Comparison of ENCODE assay signal across 32 mouse cellular contexts in the genomic region with DNA sequence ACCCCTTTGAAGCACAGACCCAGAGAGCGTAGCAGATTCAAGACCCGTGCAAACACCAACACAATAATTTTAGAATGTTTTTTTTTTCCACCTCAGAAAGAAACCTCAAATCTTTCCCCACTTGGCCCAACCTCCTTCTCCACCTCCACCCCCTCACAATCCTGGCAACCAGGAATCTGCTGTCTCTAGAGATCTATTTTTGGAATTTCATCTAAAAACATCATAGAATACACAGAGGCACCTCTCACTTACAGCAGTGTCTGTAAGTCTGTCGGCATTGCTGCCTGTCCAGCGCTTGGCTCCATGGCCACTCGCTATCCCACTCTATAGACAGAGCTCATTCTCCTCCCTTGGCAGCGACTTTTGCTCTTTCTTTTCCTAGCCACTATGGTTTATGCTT.
DNase-seq lines count a peak whose midpoint lies in the region; ATAC-seq lines count a peak whose summit lies in the region.
"Had no signal": no experiment of that assay in that cellular context is flagged by ENCODE, and none has a peak within 500 bp of the region (broad histone marks: within the 10 kb centered on the region; RNA-seq: fewer than 3 reads in every experiment).

No protein-coding gene starts in this region.

- no peak for ATAC-seq in forebrain, embryonic 13.5 days
- ATAC-seq in forebrain, embryonic 11.5 days (replicated peaks; ENCODE audit: low FRiP score), result no peak
- ATAC-seq in heart, embryonic 13.5 days (ENCODE audit: extremely low read depth, insufficient number of reproducible peaks, low FRiP score, low TSS enrichment), result no peak
- no peak for ATAC-seq in heart, embryonic 11.5 days (replicated peaks; ENCODE audit: insufficient number of reproducible peaks, low FRiP score, low TSS enrichment)
- no peak for ATAC-seq in liver, embryonic 12.5 days
- ATAC-seq: intestine, embryonic 16.5 days; liver, postnatal 0 days; Patski had no signal

- no peak overlapping the region for H3K4me2 ChIP-seq in forebrain, embryonic 13.5 days
- H3K4me2 ChIP-seq in forebrain, embryonic 11.5 days (ENCODE audit: low read depth, low read length, severe bottlenecking), result no peak overlapping the region
- 0 out of 2 replicates have a peak overlapping the region, but pooled peaks have one; percentile 2 for H3K4me2 ChIP-seq in heart, embryonic 13.5 days
- no peak overlapping the region for H3K4me2 ChIP-seq in heart, embryonic 11.5 days
- H3K4me2 ChIP-seq in liver, embryonic 12.5 days, result no peak overlapping the region
- H3K4me2 ChIP-seq: embryonic facial prominence, embryonic 12.5 days; heart, embryonic 15.5 days; hindbrain, embryonic 13.5 days; limb, embryonic 13.5 days; liver, embryonic 11.5 days; midbrain, embryonic 12.5 days; neural tube, embryonic 13.5 days had no signal

- no peak overlapping the region for H3K4me3 ChIP-seq in forebrain, embryonic 13.5 days
- no peak overlapping the region for H3K4me3 ChIP-seq in forebrain, embryonic 11.5 days (ENCODE audit: low read depth, low read length)
- no peak overlapping the region for H3K4me3 ChIP-seq in heart, embryonic 13.5 days
- H3K4me3 ChIP-seq in heart, embryonic 11.5 days (ENCODE audit: low read depth, low read length), result no peak overlapping the region
- no peak overlapping the region for H3K4me3 ChIP-seq in liver, embryonic 12.5 days
- H3K4me3 ChIP-seq: embryonic facial prominence, embryonic 12.5 days; heart, embryonic 15.5 days; hindbrain, embryonic 13.5 days; limb, embryonic 13.5 days; midbrain, embryonic 12.5 days; neural tube, embryonic 13.5 days had no signal

- WGBS in forebrain, embryonic 13.5 days, result 87% methylated on average over 6 of the region's 6 CpGs
- WGBS in forebrain, embryonic 11.5 days, result 85% methylated on average over 6 of the region's 6 CpGs
- 65% methylated on average over 6 of the region's 6 CpGs for WGBS in heart, embryonic 13.5 days
- 76% methylated on average over 6 of the region's 6 CpGs for WGBS in heart, embryonic 11.5 days (ENCODE audit: insufficient replicate concordance)
- WGBS in liver, embryonic 12.5 days (ENCODE audit: insufficient replicate concordance), result 65% methylated on average over 6 of the region's 6 CpGs

- no peak for DNase-seq in forebrain, embryonic 11.5 days (ENCODE audit: low spot score)
- peak; percentile 45 for DNase-seq in right cerebral cortex, adult 18-20 months
- no peak for DNase-seq in right cerebral cortex, postnatal 14 days
- DNase-seq: adrenal gland, postnatal 10 days; cerebellum, adult 11 months; cerebellum, adult 9-10 months; cerebellum, postnatal 36 days; embryo, embryonic 11 days; gastrocnemius, postnatal 10 days; kidney, adult 8-10 months; kidney, postnatal 10 days; layer of hippocampus, adult 9-11 months; liver, postnatal 0 days; lung, postnatal 36 days; right cerebral cortex, postnatal 25 days; spleen, adult 18-20 months; thymus, adult 2 months; thymus, postnatal 36 days had no signal

- no peaks in the 10 kb centered on the region for H3K27me3 ChIP-seq in forebrain, embryonic 13.5 days
- H3K27me3 ChIP-seq in forebrain, embryonic 11.5 days (ENCODE audit: control insufficient read depth, insufficient read depth, low read length), result no peaks in the 10 kb centered on the region
- H3K27me3 ChIP-seq in heart, embryonic 13.5 days (replicated peaks), result peaks cover 9% of the 10 kb centered on the region; the same call in 1 of the 2 replicates
- no peaks in the 10 kb centered on the region for H3K27me3 ChIP-seq in heart, embryonic 11.5 days (ENCODE audit: control insufficient read depth, insufficient read depth, low read length)
- H3K27me3 ChIP-seq in liver, embryonic 12.5 days (replicated peaks), result peaks cover 21% of the 10 kb centered on the region
- H3K27me3 ChIP-seq: embryonic facial prominence, embryonic 12.5 days had no signal

- no peaks in the 10 kb centered on the region for H3K36me3 ChIP-seq in forebrain, embryonic 13.5 days (ENCODE audit: poor library complexity, severe bottlenecking)
- no peaks in the 10 kb centered on the region for H3K36me3 ChIP-seq in forebrain, embryonic 11.5 days (ENCODE audit: control insufficient read depth, insufficient read depth, low read length)
- no peaks in the 10 kb centered on the region for H3K36me3 ChIP-seq in heart, embryonic 13.5 days
- no peaks in the 10 kb centered on the region for H3K36me3 ChIP-seq in heart, embryonic 11.5 days (ENCODE audit: control insufficient read depth, insufficient read depth, low read length)
- H3K36me3 ChIP-seq in liver, embryonic 12.5 days, result no peaks in the 10 kb centered on the region
- H3K36me3 ChIP-seq: embryonic facial prominence, embryonic 12.5 days; heart, embryonic 15.5 days; hindbrain, embryonic 13.5 days; limb, embryonic 13.5 days; midbrain, embryonic 12.5 days; neural tube, embryonic 13.5 days had no signal

- H3K27ac ChIP-seq in forebrain, embryonic 13.5 days, result peak overlapping the region; percentile 3; the same call in 1 of the 2 replicates
- no peak overlapping the region for H3K27ac ChIP-seq in forebrain, embryonic 11.5 days (ENCODE audit: low read depth, low read length)
- 0 out of 2 replicates have a peak overlapping the region, but pooled peaks have one; percentile 15 for H3K27ac ChIP-seq in heart, embryonic 13.5 days (replicated peaks)
- H3K27ac ChIP-seq in heart, embryonic 11.5 days (ENCODE audit: low read depth, low read length), result no peak overlapping the region
- H3K27ac ChIP-seq in liver, embryonic 12.5 days, result no peak overlapping the region
- H3K27ac ChIP-seq: embryonic facial prominence, embryonic 12.5 days; heart, embryonic 15.5 days; hindbrain, embryonic 13.5 days; limb, embryonic 13.5 days; midbrain, embryonic 12.5 days; neural tube, embryonic 13.5 days; stomach, postnatal 0 days had no signal

- no peak overlapping the region for H3K9ac ChIP-seq in forebrain, embryonic 13.5 days
- no peak overlapping the region for H3K9ac ChIP-seq in forebrain, embryonic 11.5 days (ENCODE audit: low read length)
- peak overlapping the region; percentile 37; the same call in 1 of the 2 replicates for H3K9ac ChIP-seq in heart, embryonic 13.5 days
- no peak overlapping the region for H3K9ac ChIP-seq in heart, embryonic 11.5 days (ENCODE audit: low read depth, low read length)
- no peak overlapping the region for H3K9ac ChIP-seq in liver, embryonic 12.5 days
- H3K9ac ChIP-seq: embryonic facial prominence, embryonic 12.5 days; heart, embryonic 15.5 days; hindbrain, embryonic 13.5 days; limb, embryonic 13.5 days; liver, postnatal 0 days; midbrain, embryonic 12.5 days; neural tube, embryonic 13.5 days had no signal

- H3K9me3 ChIP-seq in forebrain, embryonic 13.5 days (replicated peaks), result no peaks in the 10 kb centered on the region
- no peaks in the 10 kb centered on the region for H3K9me3 ChIP-seq in forebrain, embryonic 11.5 days (ENCODE audit: control insufficient read depth, low read length)
- no peaks in the 10 kb centered on the region for H3K9me3 ChIP-seq in heart, embryonic 13.5 days
- H3K9me3 ChIP-seq in heart, embryonic 11.5 days (replicated peaks; ENCODE audit: control insufficient read depth, low read length), result no peaks in the 10 kb centered on the region
- H3K9me3 ChIP-seq in liver, embryonic 12.5 days (replicated peaks), result no peaks in the 10 kb centered on the region
- H3K9me3 ChIP-seq: embryonic facial prominence, embryonic 12.5 days; heart, embryonic 15.5 days; hindbrain, embryonic 13.5 days; limb, embryonic 13.5 days; midbrain, embryonic 12.5 days; neural tube, embryonic 13.5 days had no signal

- peaks cover 74% of the 10 kb centered on the region for H3K4me1 ChIP-seq in forebrain, embryonic 13.5 days
- H3K4me1 ChIP-seq in forebrain, embryonic 11.5 days (replicated peaks; ENCODE audit: control insufficient read depth, insufficient read depth, low read length), result peaks cover 28% of the 10 kb centered on the region
- peaks cover 59% of the 10 kb centered on the region for H3K4me1 ChIP-seq in heart, embryonic 13.5 days
- peaks cover 21% of the 10 kb centered on the region for H3K4me1 ChIP-seq in heart, embryonic 11.5 days (ENCODE audit: control insufficient read depth, insufficient read depth, low read length)
- peaks cover 35% of the 10 kb centered on the region for H3K4me1 ChIP-seq in liver, embryonic 12.5 days

Comparison
In these comparisons a context has a peak if more than half of its experiments do, and no peak if none do; other contexts are left out.
1. H3K27ac ChIP-seq: peak in forebrain, embryonic 13.5 days (single experiment) and heart, embryonic 13.5 days (single experiment); none in forebrain, embryonic 11.5 days (single experiment), heart, embryonic 11.5 days (single experiment) and liver, embryonic 12.5 days (single experiment).